Mouse (Mus musculus) embryonic fibroblast, embryonic 13.5 days (primary cell): Measurements from ENCODE around the gene Hspa1l.
"Not testable (repeated sequence)": the region's sequence is repeated elsewhere in the genome, so short reads cannot be mapped to it uniquely, and the experiment has no call there.

Experiments
- CTCF ChIP-seq: IDR thresholded peaks from 2 replicates; pipeline ENCODE4 v1.5.1; 2011; ENCODE audit warnings: mild to moderate bottlenecking, control low read depth, low read length, moderate library complexity, borderline replicate concordance; ENCODE audit not compliant: insufficient read depth
- POLR2A ChIP-seq: IDR thresholded peaks from 2 replicates; pipeline ENCODE4 v1.6.1; 2011; ENCODE audit warnings: low read depth, mild to moderate bottlenecking, control low read depth, low read length, moderate library complexity

DNA sequence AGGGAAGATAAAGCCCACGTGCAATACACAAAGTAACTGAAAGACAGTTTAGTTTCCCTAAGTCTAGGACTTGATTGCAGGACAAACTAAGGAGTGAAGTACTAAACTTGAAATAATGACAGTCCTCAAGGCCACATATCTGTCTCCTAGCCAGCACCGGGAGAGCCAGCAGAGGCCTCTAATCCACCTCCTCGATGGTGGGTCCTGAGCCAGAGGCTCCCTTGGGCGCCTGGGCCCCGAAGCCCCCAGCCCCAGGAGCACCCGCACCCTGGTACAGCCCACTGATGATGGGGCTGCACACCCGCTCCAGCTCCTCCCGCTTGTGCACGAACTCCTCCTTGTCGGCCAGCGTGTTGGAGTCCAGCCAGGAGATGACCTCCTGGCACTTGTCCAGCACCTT lies 2.7 kb upstream of the Hspa1l start, which contains the start of gene Gm20481:
- not testable (repeated sequence) for TF ChIP-seq POLR2A, CTCF
